Mouse (Mus musculus) liver, embryonic 18 days (tissue): ENCODE data around the gene Mrgpra9. TPM values are rescaled to one million over a fixed set of nuclear protein-coding genes. Genes with fewer than 3 reads are reported as not detected.

Experiments
- polyA plus RNA-seq: library from polyadenylated mRNA; depleted of rRNA; stranded (reverse); fragments of >200 nt; gene quantifications from 2 replicates; pipeline ENCODE4 v1.2.3, GENCODE M21; 2012; rRNA removed

The Mrgpra9 gene
- not detected in 2 replicates for polyA plus RNA-seq

DNA sequence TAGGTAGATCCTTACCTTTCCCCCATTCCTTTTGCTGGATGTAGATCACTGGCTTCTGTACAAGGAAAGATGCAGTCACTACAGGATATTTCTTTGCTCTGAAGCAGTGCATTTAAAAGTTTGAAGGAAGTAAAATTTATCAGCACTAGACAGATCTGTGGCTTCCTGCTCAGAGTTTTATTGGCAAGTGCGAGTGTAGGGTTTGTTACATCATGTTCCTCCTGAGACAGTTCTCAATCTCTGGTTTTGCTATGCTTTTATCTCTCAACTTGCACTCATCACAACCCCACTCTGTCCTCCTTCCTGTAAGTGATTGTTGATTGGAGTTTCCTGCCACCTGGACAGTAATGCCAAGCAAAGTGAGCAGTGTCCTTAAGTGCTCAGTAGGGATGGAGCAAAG is at the start of gene Mrgpra9:
TSS of gene Mrgpra9 (minus strand) at position 79 of the 400 bp plus-strand sequence.

DNA sequence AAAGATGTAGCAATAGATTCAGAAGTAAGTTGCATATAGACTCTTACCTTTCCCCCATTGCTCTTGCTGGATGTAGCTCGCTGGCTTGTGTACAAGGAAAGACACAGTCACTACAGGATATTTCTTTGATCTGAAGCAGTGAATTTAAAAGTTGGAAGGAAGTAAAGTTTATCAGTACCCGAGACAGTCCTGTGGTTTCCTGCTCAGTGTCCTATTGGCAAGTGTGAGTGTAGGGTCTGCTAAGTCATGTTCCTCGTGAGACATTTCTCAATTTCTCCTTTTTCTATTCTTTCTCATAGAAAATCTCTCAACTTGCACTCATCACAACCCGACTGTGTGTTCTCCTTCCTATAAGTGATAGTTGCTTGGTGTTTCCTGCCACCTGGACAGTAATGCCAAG is 47.8 kb downstream of the Mrgpra9 start, which contains the start of gene Mrgpra6:
TSS of gene Mrgpra6 (minus strand) at position 91 of the 400 bp plus-strand sequence.

Other genes with a start within 250 kb of the Mrgpra9 start
- gene Spty2d1, start 244.4 kb downstream of the Mrgpra9 start, polyA plus RNA-seq = 4.8 and 5.1 TPM in 2 replicates
- gene Tmem86a, start 202.2 kb downstream of the Mrgpra9 start, polyA plus RNA-seq = 13.4 and 14.7 TPM in 2 replicates
- 0.01 and 0.03 TPM in 2 replicates for gene Ptpn5, start 119.2 kb downstream of the Mrgpra9 start, polyA plus RNA-seq
- not detected in 2 replicates for gene Mrgpra6, start 47.9 kb downstream of the Mrgpra9 start, polyA plus RNA-seq
- not detected in 2 replicates for gene Mrgpra1, start 101.4 kb upstream of the Mrgpra9 start, polyA plus RNA-seq
- 1.5 and 1.7 TPM in 2 replicates for gene Mrgpra2a, start 199.3 kb upstream of the Mrgpra9 start, polyA plus RNA-seq